Mouse (Mus musculus) embryonic fibroblast, embryonic 13.5 days (primary cell): Measurements from ENCODE around the gene Shank3. TPM values are rescaled to one million over a fixed set of nuclear protein-coding genes. Genes with fewer than 3 reads are reported as not detected.

ENCODE experiments used
- H3K27ac ChIP-seq: 2 replicates; pipeline ENCODE4 v1.5.1; 2012; ENCODE audit warnings: low read length, control low read depth, inconsistent platforms; ENCODE audit not compliant: insufficient read depth
- H3K4me1 ChIP-seq: 2 replicates; pipeline ENCODE4 v1.6.1; 2011; ENCODE audit warnings: low read length; ENCODE audit not compliant: control insufficient read depth, insufficient read depth
- H3K4me3 ChIP-seq: 2 replicates; pipeline ENCODE4 v1.5.1; 2011; ENCODE audit warnings: mild to moderate bottlenecking, control low read depth, low read length; ENCODE audit not compliant: insufficient read depth
- CTCF ChIP-seq: IDR thresholded peaks from 2 replicates; pipeline ENCODE4 v1.5.1; 2011; ENCODE audit warnings: mild to moderate bottlenecking, control low read depth, low read length, moderate library complexity, borderline replicate concordance; ENCODE audit not compliant: insufficient read depth
- POLR2A ChIP-seq: IDR thresholded peaks from 2 replicates; pipeline ENCODE4 v1.6.1; 2011; ENCODE audit warnings: low read depth, mild to moderate bottlenecking, control low read depth, low read length, moderate library complexity
- polyA plus RNA-seq: library from polyadenylated mRNA; stranded (reverse); fragments of >200 nt; gene quantifications from 2 replicates; pipeline ENCODE4 v1.2.4, GENCODE M21; 2011; ENCODE audit warnings: low read depth; ENCODE audit not compliant: missing spikeins, insufficient read length

Shank3 gene
- polyA plus RNA-seq, 1 experiment: 2.7 TPM

- no peak overlapping the region for H3K27ac ChIP-seq
- H3K4me1 ChIP-seq: no peaks in the 10 kb centered on the region
- TF ChIP-seq CTCF: no peak
- no peak for TF ChIP-seq POLR2A
- H3K4me3 ChIP-seq: no peak overlapping the region
Observed at GRCm38 (mm10) chr15:89582494-89582893, 83.1 kb downstream of the Shank3 start.

GRCm38 (mm10) chr15:89585101-89585500, 85.7 kb downstream of the Shank3 start:
- Histone ChIP-seq H3K27ac (no peak overlapping the region), H3K4me3 (no peak overlapping the region), H3K4me1 (no peaks in the 10 kb centered on the region)
- no peak for TF ChIP-seq CTCF

GRCm38 (mm10) chr15:89585631-89586030, 86.2 kb downstream of the Shank3 start:
- TF ChIP-seq CTCF (no peak), POLR2A (no peak)
- Histone ChIP-seq H3K4me3 (no peak overlapping the region), H3K4me1 (no peaks in the 10 kb centered on the region; the same call in 1 of the 2 replicates), H3K27ac (no peak overlapping the region)

GRCm38 (mm10) chr15:89589146-89589545, 89.7 kb downstream of the Shank3 start:
- Histone ChIP-seq H3K4me1 (no peaks in the 10 kb centered on the region; the same call in 1 of the 2 replicates), H3K27ac (no peak overlapping the region), H3K4me3 (no peak overlapping the region)
- no peak for TF ChIP-seq CTCF
- TF ChIP-seq POLR2A: no peak

GRCm38 (mm10) chr15:89591317-89591716, 91.9 kb downstream of the Shank3 start:
- no peak for TF ChIP-seq POLR2A
- TF ChIP-seq CTCF: no peak
- Histone ChIP-seq H3K4me3 (peak overlapping the region; percentile 66), H3K4me1 (no peaks in the 10 kb centered on the region; the same call in 1 of the 2 replicates), H3K27ac (no peak overlapping the region)

GRCm38 (mm10) chr15:89591723-89592455, 92.5 kb downstream of the Shank3 start, which contains the start of gene Rabl2:
TSS of gene Rabl2 (minus strand) at chr15:89591923.
- Histone ChIP-seq H3K4me1 (no peaks in the 10 kb centered on the region; the same call in 1 of the 2 replicates), H3K4me3 (peak within 1 kb of the TSS; percentile 66), H3K27ac (no peak within 1 kb of the TSS)
- TF ChIP-seq CTCF (no peak), POLR2A (peak; percentile 79)

- Histone ChIP-seq H3K27ac (no peak overlapping the region), H3K4me3 (no peak overlapping the region), H3K4me1 (no peaks in the 10 kb centered on the region; the same call in 1 of the 2 replicates)
- TF ChIP-seq POLR2A (no peak), CTCF (no peak)
Observed at GRCm38 (mm10) chr15:89592548-89592947, 93.1 kb downstream of the Shank3 start.

GRCm38 (mm10) chr15:89605822-89606570, 106.6 kb downstream of the Shank3 start:
- no peaks in the 10 kb centered on the region for H3K4me1 ChIP-seq
- TF ChIP-seq POLR2A: no peak
- TF ChIP-seq CTCF: no peak
- H3K4me3 ChIP-seq: no peak overlapping the region
- no peak overlapping the region for H3K27ac ChIP-seq

GRCm38 (mm10) chr15:89607480-89607879, 108.1 kb downstream of the Shank3 start:
- Histone ChIP-seq H3K4me1 (no peaks in the 10 kb centered on the region), H3K4me3 (no peak overlapping the region), H3K27ac (no peak overlapping the region)
- TF ChIP-seq CTCF (no peak), POLR2A (no peak)

GRCm38 (mm10) chr15:89607888-89608287, 108.5 kb downstream of the Shank3 start:
- Histone ChIP-seq H3K4me1 (no peaks in the 10 kb centered on the region), H3K27ac (no peak overlapping the region), H3K4me3 (no peak overlapping the region)
- no peak for TF ChIP-seq CTCF
- TF ChIP-seq POLR2A: no peak

Other genes starting within 250 kb of the Shank3 start
- gene Sbf1, start 184.3 kb upstream of the Shank3 start, polyA plus RNA-seq: 75.9 and 95.7 TPM in 2 replicates
- gene Adm2, start 176.9 kb upstream of the Shank3 start, polyA plus RNA-seq: 7.7 and 8.4 TPM in 2 replicates
- gene Miox, start 165.2 kb upstream of the Shank3 start, polyA plus RNA-seq: not detected in 2 replicates
- 82.5 and 83.0 TPM in 2 replicates for gene Lmf2, start 144.0 kb upstream of the Shank3 start, polyA plus RNA-seq
- 58.9 and 94.2 TPM in 2 replicates for gene Ncaph2, start 143.9 kb upstream of the Shank3 start, polyA plus RNA-seq
- 13.8 and 14.1 TPM in 2 replicates for gene Sco2, start 125.8 kb upstream of the Shank3 start, polyA plus RNA-seq
- gene Tymp, start 122.6 kb upstream of the Shank3 start, polyA plus RNA-seq: not detected in 2 replicates
- not detected in 2 replicates for gene Odf3b, start 120.3 kb upstream of the Shank3 start, polyA plus RNA-seq
- gene Klhdc7b, start 114.7 kb upstream of the Shank3 start, polyA plus RNA-seq: not detected in 2 replicates
- gene Syce3, start 89.1 kb upstream of the Shank3 start, polyA plus RNA-seq: not detected in 2 replicates
- gene Cpt1b, start 73.8 kb upstream of the Shank3 start, polyA plus RNA-seq: 2.2 TPM in 1 of 2 replicates, not detected in the other
- 1.3 and 1.4 TPM in 2 replicates for gene C730034F03Rik, start 70.0 kb upstream of the Shank3 start, polyA plus RNA-seq
- gene Gm44502, start 69.9 kb upstream of the Shank3 start, polyA plus RNA-seq: 1.6 TPM in 1 of 2 replicates, not detected in the other
- gene Chkb, start 69.7 kb upstream of the Shank3 start, polyA plus RNA-seq: 29.4 and 33.1 TPM in 2 replicates
- 0.49 TPM in 1 of 2 replicates, not detected in the other for gene Mapk8ip2, start 45.7 kb upstream of the Shank3 start, polyA plus RNA-seq
- gene Arsa, start 22.2 kb upstream of the Shank3 start, polyA plus RNA-seq: 41.6 and 42.5 TPM in 2 replicates
- not detected in 2 replicates for gene Acr, start 68.7 kb downstream of the Shank3 start, polyA plus RNA-seq
- gene Rabl2, start 92.3 kb downstream of the Shank3 start, polyA plus RNA-seq: 15.2 and 26.9 TPM in 2 replicates